Mouse (Mus musculus): ENCODE measurements around the gene Dagla. TPM values are rescaled to one million over a fixed set of nuclear protein-coding genes. Genes with fewer than 3 reads are reported as not detected.

The Dagla gene
- polyA plus RNA-seq, 1 experiment from 2014 or later: 6.1 TPM

DNA sequence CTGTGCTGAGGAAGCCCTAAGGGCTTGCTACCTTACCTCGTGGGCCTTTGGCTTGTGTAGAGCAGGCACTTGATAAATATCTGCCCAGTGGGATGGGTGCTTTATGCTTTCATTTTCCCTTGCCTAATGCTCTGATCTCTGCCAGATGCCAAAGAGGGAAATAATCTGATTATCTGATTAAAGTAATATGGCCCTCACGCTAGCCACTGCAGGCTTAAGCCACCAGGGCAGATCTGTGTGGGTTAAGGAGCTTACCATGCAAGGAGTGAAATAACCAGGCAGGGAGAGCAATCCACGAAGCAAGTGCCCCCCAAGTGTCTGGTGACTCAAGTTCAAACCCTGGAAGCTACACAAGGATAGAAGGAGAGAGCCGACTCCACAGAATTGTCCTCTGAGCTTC lies 27.0 kb upstream of the Dagla start:
- Histone ChIP-seq H3K4me3 (no peak overlapping the region), H3K36me3 (no peaks in the 10 kb centered on the region), H3K9ac (0 out of 2 replicates have a peak overlapping the region, but pooled peaks have one; percentile 35), H3K9me3 (no peaks in the 10 kb centered on the region), H3K27ac (no peak overlapping the region), H3K4me1 (replicated peaks) (peaks cover 1% of the 10 kb centered on the region; the same call in 1 of the 2 replicates), H3K4me2 (no peak overlapping the region), H3K27me3 (peaks cover 31% of the 10 kb centered on the region)
- 77% methylated on average over 4 of the region's 4 CpGs for WGBS
- no peak for ATAC-seq (ENCODE audit: low FRiP score)

DNA sequence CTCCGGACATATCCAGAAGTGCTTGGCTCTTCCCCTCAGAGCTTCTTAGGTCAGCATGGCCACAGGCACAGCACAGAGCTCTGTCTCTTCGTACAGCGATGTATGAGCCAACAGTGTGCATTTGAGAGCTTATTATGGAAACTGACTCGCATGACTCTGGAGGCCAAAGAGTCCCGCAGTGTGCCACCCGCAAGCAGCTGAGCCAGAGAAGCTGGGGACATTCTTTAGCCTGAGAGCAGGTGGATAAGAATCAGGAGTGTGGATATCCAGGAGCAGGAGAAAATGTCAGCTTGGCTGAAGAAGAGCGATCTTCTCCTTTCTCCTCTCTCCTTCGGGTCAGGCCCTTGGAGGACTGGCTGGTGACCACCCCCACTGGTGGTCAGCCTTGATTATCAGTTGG lies 24.4 kb upstream of the Dagla start:
- Histone ChIP-seq H3K9me3 (no peaks in the 10 kb centered on the region), H3K27ac (no peak overlapping the region), H3K9ac (no peak overlapping the region), H3K4me2 (no peak overlapping the region), H3K36me3 (no peaks in the 10 kb centered on the region), H3K4me3 (no peak overlapping the region), H3K4me1 (replicated peaks) (no peaks in the 10 kb centered on the region), H3K27me3 (peaks cover 33% of the 10 kb centered on the region)
- ATAC-seq (ENCODE audit: low FRiP score): no peak
- WGBS: 83% methylated on average over 8 of the region's 8 CpGs

- H3K4me3 ChIP-seq: no peak overlapping the region
- H3K27me3 ChIP-seq: peaks cover 26% of the 10 kb centered on the region
- WGBS: 53% methylated on average over 3 of the region's 3 CpGs
- no peaks in the 10 kb centered on the region for H3K9me3 ChIP-seq
- H3K4me1 ChIP-seq (replicated peaks): peaks cover 7% of the 10 kb centered on the region; the same call in 1 of the 2 replicates
- no peak overlapping the region for H3K27ac ChIP-seq
- H3K9ac ChIP-seq: no peak overlapping the region
- no peak overlapping the region for H3K4me2 ChIP-seq
- no peak for ATAC-seq (ENCODE audit: low FRiP score)
- no peaks in the 10 kb centered on the region for H3K36me3 ChIP-seq
Measured at GRCm38 (mm10) chr19:10326609-10327008, 21.9 kb upstream of the Dagla start.

DNA sequence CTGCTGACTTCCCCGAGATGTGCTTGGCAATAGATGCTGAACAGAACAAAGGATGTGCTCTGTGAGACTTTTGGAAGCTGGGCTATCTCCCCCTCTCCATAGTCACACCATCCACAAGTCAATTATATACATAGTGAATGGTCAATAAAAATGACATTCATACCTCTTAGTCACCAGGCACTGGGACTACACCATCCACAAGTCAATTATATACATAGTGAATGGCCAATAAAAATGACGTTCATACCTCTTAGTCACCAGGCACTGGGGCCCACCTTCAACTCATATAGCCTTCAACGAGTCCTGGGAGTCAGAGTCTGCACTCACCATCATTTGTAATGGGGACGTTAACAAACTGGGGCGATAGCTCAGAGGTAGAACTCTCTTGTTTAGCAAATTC lies 19.2 kb upstream of the Dagla start:
- Histone ChIP-seq H3K4me3 (no peak overlapping the region), H3K4me1 (replicated peaks) (peaks cover 7% of the 10 kb centered on the region; the same call in 1 of the 2 replicates), H3K27me3 (peaks cover 28% of the 10 kb centered on the region), H3K9ac (no peak overlapping the region), H3K4me2 (no peak overlapping the region), H3K36me3 (no peaks in the 10 kb centered on the region), H3K27ac (no peak overlapping the region), H3K9me3 (no peaks in the 10 kb centered on the region)
- ATAC-seq (ENCODE audit: low FRiP score): no peak
- WGBS: 75% methylated on average over 5 of the region's 5 CpGs

DNA sequence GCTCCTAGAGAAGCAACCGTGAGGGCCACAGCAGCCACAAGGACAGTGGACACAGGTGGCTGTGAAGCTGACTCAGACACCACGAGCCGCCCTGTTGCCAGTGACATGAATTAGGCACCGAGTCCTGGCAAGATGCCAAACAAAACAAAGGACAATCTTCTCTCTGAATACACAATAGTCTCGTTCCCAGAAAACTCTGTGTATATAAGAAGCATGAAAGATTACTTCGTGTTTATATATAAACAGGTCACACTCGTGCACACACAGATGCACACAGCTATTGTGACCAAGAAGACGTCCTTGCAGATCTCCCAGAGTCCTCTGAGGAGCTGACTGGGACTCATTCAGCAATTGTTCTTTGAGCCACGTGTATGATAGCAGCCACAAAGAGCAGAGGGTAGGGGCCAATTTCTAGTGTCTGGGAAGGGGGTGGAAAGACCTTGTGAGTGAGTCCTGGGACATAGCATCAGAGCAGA lies 18.7 kb upstream of the Dagla start:
- no peak overlapping the region for H3K27ac ChIP-seq
- H3K9ac ChIP-seq: no peak overlapping the region
- peaks cover 7% of the 10 kb centered on the region; the same call in 1 of the 2 replicates for H3K4me1 ChIP-seq (replicated peaks)
- H3K36me3 ChIP-seq: no peaks in the 10 kb centered on the region
- H3K4me3 ChIP-seq: no peak overlapping the region
- 27% methylated on average over 9 of the region's 9 CpGs for WGBS
- peak; percentile 39; the same call in 1 of the 2 replicates for ATAC-seq (ENCODE audit: low FRiP score)
- H3K27me3 ChIP-seq: peaks cover 28% of the 10 kb centered on the region
- H3K9me3 ChIP-seq: no peaks in the 10 kb centered on the region
- no peak overlapping the region for H3K4me2 ChIP-seq

- no peak overlapping the region for H3K27ac ChIP-seq
- no peak overlapping the region for H3K9ac ChIP-seq
- no peaks in the 10 kb centered on the region for H3K36me3 ChIP-seq
- H3K9me3 ChIP-seq: no peaks in the 10 kb centered on the region
- no peaks in the 10 kb centered on the region for H3K4me1 ChIP-seq (replicated peaks)
- no peak overlapping the region for H3K4me3 ChIP-seq
- H3K4me2 ChIP-seq: no peak overlapping the region
- no peak for ATAC-seq (ENCODE audit: low FRiP score)
- peaks cover 19% of the 10 kb centered on the region; the same call in 1 of the 2 replicates for H3K27me3 ChIP-seq
- WGBS: 61% methylated on average over 4 of the region's 4 CpGs
Measured at GRCm38 (mm10) chr19:10317795-10318194, 13.1 kb upstream of the Dagla start.

DNA sequence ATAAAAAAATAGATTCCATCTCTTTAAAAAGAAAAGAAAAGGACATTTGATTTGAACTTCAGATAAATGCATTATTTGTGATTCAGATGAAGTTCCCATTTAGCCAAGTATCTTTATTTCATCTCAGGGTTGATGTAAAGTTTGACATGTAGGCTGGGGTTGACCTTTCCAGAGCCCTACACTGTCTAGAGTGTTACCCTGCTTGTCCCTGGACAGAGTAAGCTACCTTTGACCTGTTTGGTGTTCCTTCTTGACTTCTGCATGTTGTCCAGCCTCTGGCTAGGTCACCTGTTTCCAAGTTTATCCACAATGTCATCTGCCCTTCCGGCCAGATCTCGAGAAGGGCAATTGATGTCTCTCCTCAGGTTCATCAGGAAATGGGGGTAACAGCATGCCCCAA lies 12.7 kb upstream of the Dagla start:
- no peak for ATAC-seq (ENCODE audit: low FRiP score)

GRCm38 (mm10) chr19:10316956-10317355 lies 12.3 kb upstream of the Dagla start:
- no peaks in the 10 kb centered on the region for H3K36me3 ChIP-seq
- no peak for ATAC-seq (ENCODE audit: low FRiP score)
- no peaks in the 10 kb centered on the region for H3K4me1 ChIP-seq (replicated peaks)
- no peak overlapping the region for H3K27ac ChIP-seq
- no peak overlapping the region for H3K9ac ChIP-seq
- H3K9me3 ChIP-seq: no peaks in the 10 kb centered on the region
- 78% methylated on average over 4 of the region's 4 CpGs for WGBS
- H3K27me3 ChIP-seq: peaks cover 15% of the 10 kb centered on the region; the same call in 1 of the 2 replicates
- no peak overlapping the region for H3K4me3 ChIP-seq
- H3K4me2 ChIP-seq: no peak overlapping the region

More for the DNA sequence above, 12.7 kb upstream of the Dagla start:
- H3K4me2 ChIP-seq: no peak overlapping the region
- H3K4me3 ChIP-seq: no peak overlapping the region
- H3K27me3 ChIP-seq: peaks cover 19% of the 10 kb centered on the region; the same call in 1 of the 2 replicates
- no peaks in the 10 kb centered on the region for H3K4me1 ChIP-seq (replicated peaks)
- 92% methylated on average over 2 of the region's 2 CpGs for WGBS
- H3K27ac ChIP-seq: no peak overlapping the region
- H3K9me3 ChIP-seq: no peaks in the 10 kb centered on the region
- no peaks in the 10 kb centered on the region for H3K36me3 ChIP-seq
- no peak overlapping the region for H3K9ac ChIP-seq

DNA sequence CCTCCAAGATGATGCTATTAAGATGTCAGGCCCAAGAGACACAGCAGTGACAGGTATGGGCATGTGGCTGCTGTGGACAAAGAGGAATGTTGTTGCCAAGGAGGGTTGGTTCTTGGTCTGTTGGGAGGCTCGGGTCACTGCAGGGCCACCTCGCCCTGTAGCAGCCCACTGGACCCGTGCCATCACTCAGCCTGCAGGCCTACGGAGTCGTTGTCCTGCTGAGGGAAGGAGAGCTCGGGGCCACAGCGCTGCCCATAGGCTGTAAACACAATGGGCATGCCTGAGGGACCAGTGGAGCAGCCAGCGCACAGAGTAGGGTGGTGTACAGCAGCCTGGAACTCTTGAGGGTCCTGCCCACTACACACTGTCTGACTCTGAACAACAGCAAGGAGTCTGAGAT lies 7.4 kb upstream of the Dagla start:
- Histone ChIP-seq H3K4me1 (replicated peaks) (0 out of 2 replicates have a peak, but pooled peaks cover 6% of the 10 kb centered on the region), H3K4me3 (no peak overlapping the region), H3K9me3 (no peaks in the 10 kb centered on the region), H3K27ac (no peak overlapping the region), H3K4me2 (no peak overlapping the region), H3K36me3 (no peaks in the 10 kb centered on the region), H3K27me3 (peaks cover 22% of the 10 kb centered on the region; the same call in 1 of the 2 replicates), H3K9ac (no peak overlapping the region)
- ATAC-seq (ENCODE audit: low FRiP score): no peak; the same call in 1 of the 2 replicates
- 69% methylated on average over 8 of the region's 8 CpGs for WGBS

DNA sequence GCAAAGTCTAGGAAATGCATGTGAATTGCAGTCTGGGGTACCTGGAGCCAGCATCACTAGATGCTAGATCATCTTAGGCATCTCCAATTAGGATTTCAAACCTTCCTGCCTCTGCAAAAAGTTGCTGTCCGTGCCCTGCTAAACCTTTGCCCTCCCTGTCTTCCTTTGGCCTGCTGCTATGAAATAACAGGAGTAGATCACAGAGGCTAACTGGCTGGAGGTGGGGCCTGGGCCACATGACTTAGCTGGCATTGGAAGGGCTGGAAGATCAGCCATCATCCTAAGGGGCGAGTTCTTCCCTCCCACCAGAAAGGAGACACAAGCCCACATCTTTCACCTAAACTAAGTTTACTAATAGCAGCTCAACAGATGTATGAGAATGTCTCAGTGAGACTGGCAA lies 4.3 kb upstream of the Dagla start:
- peaks cover 37% of the 10 kb centered on the region for H3K27me3 ChIP-seq
- 58% methylated on average over 2 of the region's 2 CpGs for WGBS
- peaks cover 14% of the 10 kb centered on the region for H3K4me1 ChIP-seq (replicated peaks)
- H3K9me3 ChIP-seq: no peaks in the 10 kb centered on the region
- ATAC-seq (ENCODE audit: low FRiP score): no peak
- no peaks in the 10 kb centered on the region for H3K36me3 ChIP-seq
- no peak overlapping the region for H3K4me2 ChIP-seq
- H3K27ac ChIP-seq: no peak overlapping the region
- no peak overlapping the region for H3K9ac ChIP-seq
- H3K4me3 ChIP-seq: no peak overlapping the region

DNA sequence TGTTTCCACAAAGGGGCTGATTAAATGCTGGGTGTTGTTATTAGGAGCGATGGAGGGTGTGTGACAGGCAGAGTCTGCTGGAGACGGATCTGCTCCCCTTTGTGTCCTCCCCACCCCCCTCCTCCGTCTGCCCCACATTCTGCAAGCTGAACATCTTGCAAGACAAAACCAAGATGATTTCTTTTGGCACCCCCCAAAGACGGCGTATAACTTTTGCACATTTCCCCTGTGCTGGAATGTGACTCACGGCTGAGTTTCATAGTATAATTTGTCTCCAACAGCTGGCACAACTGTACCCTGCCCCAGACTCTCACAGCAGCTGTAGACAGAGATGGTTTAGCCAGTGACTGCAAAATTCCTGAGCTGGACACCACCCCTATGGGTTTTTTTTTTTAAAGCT lies 3.3 kb upstream of the Dagla start:
- Histone ChIP-seq H3K27me3 (peaks cover 44% of the 10 kb centered on the region), H3K4me3 (no peak overlapping the region), H3K27ac (no peak overlapping the region), H3K4me1 (replicated peaks) (peaks cover 23% of the 10 kb centered on the region), H3K9ac (no peak overlapping the region), H3K9me3 (no peaks in the 10 kb centered on the region), H3K4me2 (no peak overlapping the region), H3K36me3 (no peaks in the 10 kb centered on the region)
- WGBS: 35% methylated on average over 6 of the region's 6 CpGs
- ATAC-seq (ENCODE audit: low FRiP score): no peak

GRCm38 (mm10) chr19:10307351-10307750 lies 2.7 kb upstream of the Dagla start:
- ATAC-seq (ENCODE audit: low FRiP score): no peak
- peaks cover 50% of the 10 kb centered on the region for H3K27me3 ChIP-seq
- H3K4me2 ChIP-seq: no peak overlapping the region
- no peak overlapping the region for H3K27ac ChIP-seq
- H3K36me3 ChIP-seq: no peaks in the 10 kb centered on the region
- 89% methylated on average over 5 of the region's 5 CpGs for WGBS
- no peak overlapping the region for H3K4me3 ChIP-seq
- peaks cover 28% of the 10 kb centered on the region for H3K4me1 ChIP-seq (replicated peaks)
- H3K9me3 ChIP-seq: no peaks in the 10 kb centered on the region
- no peak overlapping the region for H3K9ac ChIP-seq

- peaks cover 33% of the 10 kb centered on the region for H3K4me1 ChIP-seq (replicated peaks)
- H3K4me3 ChIP-seq: no peak overlapping the region
- 97% methylated on average over 5 of the region's 5 CpGs for WGBS
- H3K9ac ChIP-seq: no peak overlapping the region
- no peaks in the 10 kb centered on the region for H3K36me3 ChIP-seq
- no peaks in the 10 kb centered on the region for H3K9me3 ChIP-seq
- peaks cover 57% of the 10 kb centered on the region for H3K27me3 ChIP-seq
- no peak overlapping the region for H3K27ac ChIP-seq
- no peak overlapping the region for H3K4me2 ChIP-seq
- ATAC-seq (ENCODE audit: low FRiP score): no peak
Measured at GRCm38 (mm10) chr19:10306521-10307243, 2.0 kb upstream of the Dagla start.

Measured in hindbrain, embryonic 13.5 days (tissue).